Mouse (Mus musculus): Measurements from ENCODE around the gene Tex19.1. TPM values are rescaled to one million over a fixed set of nuclear protein-coding genes. Genes with fewer than 3 reads are reported as not detected.
"Not testable (repeated sequence)": the region's sequence is repeated elsewhere in the genome, so short reads cannot be mapped to it uniquely, and the experiment has no call there.

Tex19.1 gene
- polyA plus RNA-seq (2015; fragmentation: Nextera tagmentation; extraction: Ambion mirVana), result 0.09 TPM in 1 of 2 replicates, not detected in the other

DNA sequence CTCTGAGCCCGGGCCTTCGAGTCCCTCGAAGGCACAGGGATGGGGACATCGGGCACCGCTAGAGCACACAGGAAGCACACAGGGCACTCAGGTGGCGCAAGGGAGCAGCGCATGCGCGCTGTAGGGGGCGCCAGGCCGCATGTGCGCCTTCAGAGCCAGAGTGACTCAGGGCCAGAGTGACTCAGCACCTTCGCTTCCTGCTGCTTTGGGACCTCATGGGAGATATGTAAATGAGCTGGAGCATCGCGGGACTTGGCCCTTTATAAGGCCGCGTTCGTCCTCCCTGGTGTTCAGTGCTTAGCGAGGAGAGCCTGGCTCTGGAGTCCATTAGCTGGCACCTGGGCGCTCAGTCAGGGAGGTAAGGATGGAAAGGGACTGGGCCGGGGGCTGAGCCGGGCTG is at the start of gene Tex19.1:
Gene Tex19.1 (plus strand): TSS at position 279 of the 400 bp plus-strand sequence.
- Histone ChIP-seq H3K4me3 (replicated peaks) (no peak within 1 kb of the TSS), H3K4me2 (no peak within 1 kb of the TSS), H3K9me3 (replicated peaks) (no peaks in the 10 kb centered on the region), H3K27ac (no peak within 1 kb of the TSS), H3K36me3 (no peaks in the 10 kb centered on the region), H3K4me1 (no peaks in the 10 kb centered on the region), H3K9ac (no peak within 1 kb of the TSS), H3K27me3 (no peaks in the 10 kb centered on the region)
- WGBS, result 90% methylated on average over 22 of the region's 22 CpGs
- no peak for ATAC-seq (replicated peaks; ENCODE audit: low FRiP score)

DNA sequence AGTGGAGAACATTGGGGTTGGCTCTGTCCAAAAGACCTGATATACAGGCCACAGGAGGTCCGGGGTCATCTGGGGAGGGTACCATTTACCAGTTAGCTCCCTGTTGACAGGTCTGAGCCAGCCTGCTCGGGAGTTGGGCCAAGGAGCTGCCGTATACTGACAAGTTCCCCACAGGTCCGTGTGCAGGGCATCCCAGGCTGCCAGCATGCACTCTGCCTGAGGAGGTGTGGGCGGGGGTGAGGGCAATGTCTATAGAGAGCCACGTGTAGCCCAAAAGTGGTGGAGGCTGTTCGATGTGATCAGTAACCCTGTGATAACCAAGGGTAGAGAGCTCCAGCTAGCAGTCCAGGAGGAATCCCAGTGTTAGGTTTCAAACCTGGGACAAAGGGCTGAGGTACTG is 46.2 kb upstream of the Tex19.1 start:
- ATAC-seq (replicated peaks; ENCODE audit: low FRiP score), result 0 out of 2 replicates have a peak, but pooled peaks have one; percentile 43
- Histone ChIP-seq H3K27me3 (no peaks in the 10 kb centered on the region), H3K4me2 (no peak overlapping the region), H3K27ac (0 out of 2 replicates have a peak overlapping the region, but pooled peaks have one; percentile 27), H3K36me3 (no peaks in the 10 kb centered on the region), H3K4me3 (replicated peaks) (no peak overlapping the region), H3K9me3 (replicated peaks) (no peaks in the 10 kb centered on the region), H3K4me1 (peaks cover 23% of the 10 kb centered on the region), H3K9ac (no peak overlapping the region)
- 54% methylated on average over 7 of the region's 7 CpGs for WGBS

DNA sequence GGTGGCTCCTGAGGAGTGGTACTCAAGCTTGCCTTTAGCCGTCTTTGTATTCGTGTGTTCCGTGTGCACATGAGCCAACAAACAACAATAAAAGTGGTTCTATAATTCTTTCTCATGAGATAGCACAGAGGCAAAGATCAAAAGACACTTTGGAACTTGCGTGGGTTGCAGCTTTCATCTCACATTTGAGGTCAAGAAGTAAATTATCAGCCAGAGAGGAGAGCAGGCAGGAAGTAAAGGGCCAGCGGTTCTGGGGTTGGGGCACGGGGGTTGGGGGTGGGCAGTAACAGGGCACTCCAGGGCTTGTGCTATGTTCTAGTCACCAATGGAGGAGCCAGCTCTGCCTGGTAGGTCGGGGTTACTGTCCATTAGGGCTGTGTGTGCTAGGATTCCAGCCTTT is 45.3 kb upstream of the Tex19.1 start:
- Histone ChIP-seq H3K4me3 (replicated peaks) (no peak overlapping the region), H3K4me1 (peaks cover 23% of the 10 kb centered on the region), H3K36me3 (no peaks in the 10 kb centered on the region), H3K9ac (no peak overlapping the region), H3K27me3 (no peaks in the 10 kb centered on the region), H3K27ac (peak overlapping the region; percentile 42), H3K9me3 (replicated peaks) (no peaks in the 10 kb centered on the region), H3K4me2 (no peak overlapping the region)
- ATAC-seq (replicated peaks; ENCODE audit: low FRiP score), result no peak
- WGBS, result 12% methylated on average over 7 of the region's 7 CpGs

DNA sequence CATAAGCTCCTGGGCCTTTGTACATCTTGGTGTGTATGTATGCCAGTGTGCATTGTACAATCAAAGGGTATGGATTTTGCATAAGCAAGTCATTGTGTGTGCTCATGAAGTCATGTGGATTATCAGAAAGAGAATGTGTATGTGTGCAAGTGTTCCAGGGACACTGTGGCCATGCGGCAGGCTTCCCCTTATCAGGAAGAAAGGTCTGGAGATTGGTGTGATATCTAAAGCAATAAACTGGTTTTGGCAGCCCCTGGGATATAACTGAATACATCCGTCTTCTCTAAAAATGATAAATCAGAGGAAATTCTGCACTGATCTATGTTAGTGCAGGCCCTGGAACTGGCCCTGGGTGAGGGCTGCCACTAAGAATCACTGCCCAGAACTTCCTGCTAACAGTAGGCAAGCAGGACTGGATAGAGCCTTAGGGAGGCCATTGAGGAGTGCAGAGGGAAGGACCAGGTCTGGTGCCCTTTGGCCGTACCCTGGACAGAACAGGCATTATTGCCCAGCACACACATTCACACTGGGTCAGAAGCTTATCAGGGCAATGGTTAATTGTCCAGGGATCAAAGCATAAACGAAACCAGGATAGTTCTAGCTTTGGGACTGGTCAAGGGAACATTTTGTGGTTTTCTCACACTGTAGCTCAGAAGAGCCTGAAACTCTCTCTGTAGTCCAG is 44.7 kb upstream of the Tex19.1 start:
- H3K9ac ChIP-seq, result no peak overlapping the region
- H3K27ac ChIP-seq, result peak overlapping the region; percentile 42
- no peaks in the 10 kb centered on the region for H3K9me3 ChIP-seq (replicated peaks)
- ATAC-seq (replicated peaks; ENCODE audit: low FRiP score), result no peak
- no peaks in the 10 kb centered on the region for H3K36me3 ChIP-seq
- H3K4me2 ChIP-seq, result no peak overlapping the region
- WGBS, result 76% methylated on average over 4 of the region's 4 CpGs
- H3K4me1 ChIP-seq, result peaks cover 23% of the 10 kb centered on the region
- no peak overlapping the region for H3K4me3 ChIP-seq (replicated peaks)
- H3K27me3 ChIP-seq, result no peaks in the 10 kb centered on the region

DNA sequence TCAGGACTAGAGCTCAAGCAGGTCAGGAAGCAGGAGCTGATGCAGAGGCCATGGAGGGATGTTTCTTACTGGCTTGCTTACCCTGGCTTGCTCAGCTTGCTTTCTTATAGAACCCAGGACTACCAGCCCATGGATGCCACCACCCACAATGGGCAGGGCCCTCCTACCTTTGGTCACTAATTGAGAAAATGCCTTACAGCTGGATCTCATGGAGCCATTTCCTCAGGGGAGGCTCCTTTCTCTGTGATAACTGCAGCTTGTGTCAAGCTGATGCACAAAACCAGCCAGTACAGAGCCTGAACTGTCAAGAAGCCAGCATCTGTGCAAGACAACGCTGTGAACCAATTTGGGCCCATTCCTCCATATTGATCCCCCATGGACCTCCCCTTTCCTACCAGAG is 38.7 kb upstream of the Tex19.1 start:
- H3K4me2 ChIP-seq; H3K4me1 ChIP-seq; H3K27me3 ChIP-seq; ATAC-seq (replicated peaks; ENCODE audit: low FRiP score); H3K9me3 ChIP-seq (replicated peaks); H3K36me3 ChIP-seq; H3K27ac ChIP-seq; H3K9ac ChIP-seq; H3K4me3 ChIP-seq (replicated peaks): not testable (repeated sequence)
- 88% methylated on average over 1 of the region's 1 CpGs for WGBS

DNA sequence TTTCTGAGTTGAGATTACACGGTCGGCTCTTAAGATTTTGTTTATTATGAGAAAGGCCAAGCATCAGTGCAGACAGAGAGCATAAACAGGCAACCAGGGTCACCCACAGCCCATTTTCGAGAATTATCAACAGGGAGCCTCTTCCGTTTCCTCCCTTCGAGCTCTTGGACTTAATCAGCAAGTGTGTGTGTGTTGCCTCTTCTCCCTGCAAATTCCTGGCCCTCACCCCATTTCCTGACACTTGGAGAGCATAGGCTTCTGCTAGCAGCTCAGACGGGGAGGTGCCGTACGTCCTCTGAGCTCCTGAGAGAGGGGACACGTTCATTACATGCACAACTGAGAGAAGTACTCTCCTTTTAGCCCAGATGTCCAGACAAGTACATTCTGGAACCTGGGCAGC is 37.9 kb upstream of the Tex19.1 start:
- H3K4me3 ChIP-seq (replicated peaks), result no peak overlapping the region
- H3K9ac ChIP-seq, result no peak overlapping the region
- no peak overlapping the region for H3K27ac ChIP-seq
- H3K4me2 ChIP-seq, result no peak overlapping the region
- H3K36me3 ChIP-seq, result no peaks in the 10 kb centered on the region
- no peaks in the 10 kb centered on the region for H3K9me3 ChIP-seq (replicated peaks)
- no peak for ATAC-seq (replicated peaks; ENCODE audit: low FRiP score)
- no peaks in the 10 kb centered on the region for H3K27me3 ChIP-seq
- peaks cover 4% of the 10 kb centered on the region; the same call in 1 of the 2 replicates for H3K4me1 ChIP-seq
- WGBS, result 54% methylated on average over 9 of the region's 9 CpGs

DNA sequence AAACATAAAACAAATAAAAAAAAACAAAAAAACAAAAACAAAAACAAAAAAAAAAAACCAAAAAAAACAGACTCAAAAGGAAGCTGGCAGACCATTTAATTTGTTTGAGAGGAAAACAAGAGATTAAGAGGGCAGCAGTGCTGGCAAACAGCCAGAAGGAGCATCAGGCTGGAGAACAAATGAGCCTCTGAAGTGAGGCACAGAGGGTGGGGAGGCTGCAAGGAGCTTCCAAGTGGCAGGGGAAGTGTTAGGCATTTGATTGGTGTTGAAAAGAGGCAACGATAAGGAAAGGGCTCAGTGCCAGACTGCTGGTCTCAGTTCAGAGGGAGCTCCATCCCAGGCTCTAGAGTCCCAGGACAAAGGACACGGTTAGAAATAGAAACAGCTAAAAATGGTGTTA is 36.0 kb upstream of the Tex19.1 start:
- Histone ChIP-seq H3K4me3 (replicated peaks) (no peak overlapping the region), H3K4me1 (peaks cover 4% of the 10 kb centered on the region; the same call in 1 of the 2 replicates), H3K36me3 (no peaks in the 10 kb centered on the region), H3K27me3 (no peaks in the 10 kb centered on the region), H3K27ac (no peak overlapping the region), H3K9me3 (replicated peaks) (no peaks in the 10 kb centered on the region), H3K4me2 (no peak overlapping the region), H3K9ac (no peak overlapping the region)
- no peak for ATAC-seq (replicated peaks; ENCODE audit: low FRiP score)
- 20% methylated on average over 2 of the region's 2 CpGs for WGBS

DNA sequence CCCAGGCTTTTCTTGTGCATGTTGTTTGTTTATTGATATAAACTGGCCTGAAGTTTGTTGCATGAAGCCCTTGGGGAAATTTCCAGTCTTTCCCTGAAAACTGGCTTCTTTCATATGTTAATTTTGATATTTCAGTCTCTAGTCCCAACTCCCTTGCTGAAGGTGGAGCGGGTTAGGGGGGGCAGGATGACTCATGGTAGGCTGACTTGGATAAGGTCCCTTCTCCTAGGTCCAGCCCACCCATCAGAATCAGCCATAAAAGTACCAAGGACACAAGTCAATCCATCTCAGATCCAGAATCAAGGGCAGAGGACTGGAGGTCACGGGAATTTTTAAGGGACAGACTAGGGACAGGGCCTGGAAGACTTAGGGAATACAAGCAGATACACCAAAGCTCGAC is 34.9 kb upstream of the Tex19.1 start:
- WGBS, result 82% methylated on average over 3 of the region's 3 CpGs
- Histone ChIP-seq H3K36me3 (no peaks in the 10 kb centered on the region), H3K4me1 (peaks cover 4% of the 10 kb centered on the region; the same call in 1 of the 2 replicates), H3K9me3 (replicated peaks) (no peaks in the 10 kb centered on the region), H3K9ac (no peak overlapping the region), H3K27ac (no peak overlapping the region), H3K4me2 (no peak overlapping the region), H3K4me3 (replicated peaks) (no peak overlapping the region), H3K27me3 (no peaks in the 10 kb centered on the region)
- no peak for ATAC-seq (replicated peaks; ENCODE audit: low FRiP score)

DNA sequence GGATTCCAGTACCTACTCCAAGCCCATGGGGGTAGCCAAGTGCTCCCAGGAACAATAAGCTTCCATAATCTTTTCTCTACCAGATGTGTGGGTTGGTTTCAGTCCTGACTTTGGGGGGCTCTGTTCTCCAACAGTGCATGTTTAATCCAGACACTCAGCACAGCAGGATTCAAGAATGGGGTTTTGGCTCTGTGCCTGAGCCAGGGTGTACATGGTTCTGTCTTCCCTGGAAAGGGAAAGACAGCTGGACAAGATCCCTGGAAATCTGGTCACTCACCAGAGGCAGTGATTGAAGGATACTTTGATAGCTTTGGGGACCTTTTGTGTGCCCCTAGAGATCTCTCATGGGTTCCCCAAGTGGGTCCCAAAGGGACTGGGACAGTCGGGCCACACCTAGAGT is 34.3 kb upstream of the Tex19.1 start:
- no peak for ATAC-seq (replicated peaks; ENCODE audit: low FRiP score)

DNA sequence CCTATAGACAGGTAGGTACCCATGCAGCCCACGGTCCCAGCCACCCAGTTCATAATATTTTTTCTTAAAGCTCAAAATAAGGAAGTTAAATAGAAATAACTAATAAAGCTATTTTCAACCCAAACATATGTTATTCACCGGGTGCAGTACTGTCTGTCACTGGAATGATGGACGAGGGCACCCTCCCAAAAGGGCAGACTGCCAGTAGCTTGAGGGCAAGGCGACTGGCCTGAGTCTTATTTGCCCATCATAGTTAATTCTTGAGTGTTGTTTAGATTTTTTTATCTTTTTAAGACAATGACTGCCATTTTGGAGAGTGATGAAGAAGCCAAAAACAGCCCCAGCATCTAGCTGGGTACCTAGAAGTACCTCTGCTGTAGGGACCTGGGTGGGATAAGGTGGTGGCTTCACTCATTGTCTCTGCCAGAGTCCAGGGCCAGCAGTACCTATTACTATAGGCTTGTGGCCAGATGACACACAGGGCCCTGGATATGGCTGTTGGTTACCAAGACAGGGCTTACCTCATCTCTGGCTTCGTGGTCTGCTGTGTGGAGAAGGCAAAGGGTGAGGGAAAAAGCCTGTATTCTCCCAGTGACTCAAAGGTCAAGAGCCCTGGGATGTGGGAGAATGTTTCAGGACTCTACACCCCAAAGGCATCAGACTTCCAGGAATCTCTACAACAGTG is 33.7 kb upstream of the Tex19.1 start:
- 74% methylated on average over 5 of the region's 5 CpGs for WGBS
- no peak overlapping the region for H3K4me2 ChIP-seq
- no peak overlapping the region for H3K27ac ChIP-seq
- ATAC-seq (replicated peaks; ENCODE audit: low FRiP score), result no peak
- no peak overlapping the region for H3K4me3 ChIP-seq (replicated peaks)
- no peaks in the 10 kb centered on the region for H3K36me3 ChIP-seq
- H3K9ac ChIP-seq, result no peak overlapping the region
- peaks cover 4% of the 10 kb centered on the region; the same call in 1 of the 2 replicates for H3K4me1 ChIP-seq
- H3K27me3 ChIP-seq, result no peaks in the 10 kb centered on the region
- no peaks in the 10 kb centered on the region for H3K9me3 ChIP-seq (replicated peaks)

More for the DNA sequence above, 34.3 kb upstream of the Tex19.1 start:
- 88% methylated on average over 1 of the region's 1 CpGs for WGBS
- Histone ChIP-seq H3K4me1 (peaks cover 4% of the 10 kb centered on the region; the same call in 1 of the 2 replicates), H3K4me2 (no peak overlapping the region), H3K9me3 (replicated peaks) (no peaks in the 10 kb centered on the region), H3K27me3 (no peaks in the 10 kb centered on the region), H3K36me3 (no peaks in the 10 kb centered on the region), H3K4me3 (replicated peaks) (no peak overlapping the region), H3K9ac (no peak overlapping the region), H3K27ac (no peak overlapping the region)

DNA sequence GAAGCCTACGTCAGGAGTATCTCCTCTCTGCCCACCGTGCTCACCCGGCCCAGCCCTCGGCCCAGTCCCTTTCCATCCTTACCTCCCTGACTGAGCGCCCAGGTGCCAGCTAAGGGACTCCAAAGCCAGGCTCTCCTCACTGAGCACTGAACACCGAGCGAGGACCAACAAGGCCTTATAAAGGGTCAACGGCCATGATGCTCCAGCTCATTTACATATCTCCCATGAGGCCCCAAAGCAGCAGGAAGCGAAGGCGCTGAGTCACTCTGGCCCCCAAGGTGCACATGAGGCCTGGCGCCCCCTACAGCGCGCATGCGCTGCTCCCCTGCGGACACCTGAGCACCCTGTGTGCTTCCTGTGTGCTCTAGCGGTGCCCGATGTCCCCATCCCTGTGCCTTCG is 27.8 kb upstream of the Tex19.1 start:
- Histone ChIP-seq H3K4me3 (replicated peaks) (no peak overlapping the region), H3K36me3 (no peaks in the 10 kb centered on the region), H3K4me1 (no peaks in the 10 kb centered on the region), H3K9ac (no peak overlapping the region), H3K27ac (no peak overlapping the region), H3K4me2 (no peak overlapping the region), H3K9me3 (replicated peaks) (no peaks in the 10 kb centered on the region), H3K27me3 (no peaks in the 10 kb centered on the region)
- 91% methylated on average over 18 of the region's 18 CpGs for WGBS
- ATAC-seq (replicated peaks; ENCODE audit: low FRiP score), result no peak

DNA sequence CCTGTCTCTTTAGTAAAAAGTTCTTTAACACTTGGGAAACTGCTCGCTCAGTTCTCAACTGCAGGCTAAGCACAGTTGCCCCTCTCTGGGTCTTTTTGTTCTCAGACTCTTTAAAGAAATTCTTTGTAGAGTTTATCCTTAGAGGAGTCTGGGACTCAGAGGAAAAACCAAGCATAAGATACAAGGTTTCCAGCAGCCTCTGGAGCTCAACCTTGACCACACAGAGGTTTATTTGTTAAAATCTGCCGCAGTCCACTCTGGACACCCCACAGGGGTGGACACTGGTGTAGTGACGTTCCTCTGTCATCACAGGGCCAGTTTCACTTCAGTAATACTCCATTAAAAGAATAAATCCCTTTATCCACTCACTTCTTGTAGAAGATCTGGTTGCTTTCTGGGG is 27.4 kb upstream of the Tex19.1 start, which contains the start of gene Tex19.2:
Gene Tex19.2 (minus strand): TSS at position 101 of the 400 bp plus-strand sequence.
- H3K36me3 ChIP-seq, result no peaks in the 10 kb centered on the region
- H3K4me2 ChIP-seq, result no peak within 1 kb of the TSS
- H3K27me3 ChIP-seq, result no peaks in the 10 kb centered on the region
- ATAC-seq (replicated peaks; ENCODE audit: low FRiP score), result no peak
- H3K4me1 ChIP-seq, result no peaks in the 10 kb centered on the region
- no peak within 1 kb of the TSS for H3K27ac ChIP-seq
- no peak within 1 kb of the TSS for H3K4me3 ChIP-seq (replicated peaks)
- no peaks in the 10 kb centered on the region for H3K9me3 ChIP-seq (replicated peaks)
- 93% methylated on average over 3 of the region's 3 CpGs for WGBS
- H3K9ac ChIP-seq, result no peak within 1 kb of the TSS
